Mouse (Mus musculus) myocyte (in vitro differentiated cells): ENCODE measurements around the gene Rer1. TPM values are rescaled to one million over a fixed set of nuclear protein-coding genes. Genes with fewer than 3 reads are reported as not detected.

ENCODE experiments used
- H3K27me3 ChIP-seq: one replicate; pipeline ENCODE4 v1.6.1; 2011; ENCODE audit not compliant: control insufficient read depth, insufficient read depth, insufficient read length
- H3K36me3 ChIP-seq: one replicate; pipeline ENCODE4 v1.6.1; 2011; ENCODE audit not compliant: control insufficient read depth, insufficient read depth
- H3K4me2 ChIP-seq: one replicate; pipeline ENCODE4 v1.6.1; 2011; ENCODE audit warnings: low read depth, control low read depth
- H3K4me3 ChIP-seq: one replicate; pipeline ENCODE4 v1.5.1; 2011; ENCODE audit warnings: mild to moderate bottlenecking, control low read depth, moderate library complexity
- H3K79me2 ChIP-seq: one replicate; pipeline ENCODE4 v1.6.1; 2011; ENCODE audit not compliant: control insufficient read depth, insufficient read depth
- H3ac ChIP-seq: one replicate; pipeline ENCODE4 v1.6.1; 2011; ENCODE audit not compliant: control insufficient read depth, insufficient read length
- CEBPB ChIP-seq: IDR thresholded peaks from 2 replicates; pipeline ENCODE4 v1.6.1; 2011; ENCODE audit warnings: mild to moderate bottlenecking, moderate library complexity; ENCODE audit not compliant: poor library complexity, insufficient read depth, severe bottlenecking
- E2F4 ChIP-seq: IDR thresholded peaks from one replicate; pipeline ENCODE4 v1.6.1; 2011; ENCODE audit warnings: mild to moderate bottlenecking, control low read depth, moderate library complexity; ENCODE audit not compliant: insufficient read depth
- MAX ChIP-seq: IDR thresholded peaks from one replicate; pipeline ENCODE4 v1.6.1; 2011; ENCODE audit warnings: low read depth, mild to moderate bottlenecking, control low read depth
- MYOD1 ChIP-seq, 3 experiments: IDR thresholded peaks; one replicate each; pipeline ENCODE4 v1.6.1; 2011; ENCODE audit warnings: control low read depth in 2 of 3, low read depth in 2 of 3, mild to moderate bottlenecking in 2 of 3, moderate library complexity in 1 of 3; ENCODE audit not compliant: insufficient read length in 2 of 3, control insufficient read depth in 1 of 3
- MYOG ChIP-seq, 3 experiments: IDR thresholded peaks; one replicate each; pipeline ENCODE4 v1.6.1; 2011; ENCODE audit warnings: control low read depth in 2 of 3, low read depth in 2 of 3, mild to moderate bottlenecking in 2 of 3; ENCODE audit not compliant: insufficient read length in 2 of 3, control insufficient read depth in 1 of 3, insufficient read depth in 1 of 3
- POLR2A ChIP-seq: IDR thresholded peaks from one replicate; pipeline ENCODE4 v1.6.1; 2011; ENCODE audit warnings: low read depth, mild to moderate bottlenecking, control low read depth, moderate library complexity; ENCODE audit not compliant: insufficient read length
- POLR2AphosphoS2 ChIP-seq: IDR thresholded peaks from one replicate; pipeline ENCODE4 v1.6.1; 2011; ENCODE audit warnings: low read depth, control low read depth; ENCODE audit not compliant: insufficient read length
- REST ChIP-seq: IDR thresholded peaks from one replicate; pipeline ENCODE4 v1.6.1; 2011; ENCODE audit warnings: mild to moderate bottlenecking, control low read depth, moderate library complexity; ENCODE audit not compliant: insufficient read depth, insufficient read length
- SRF ChIP-seq: IDR thresholded peaks from one replicate; pipeline ENCODE4 v1.6.1; 2011; ENCODE audit warnings: low read depth; ENCODE audit not compliant: control insufficient read depth, insufficient read length
- TCF12 ChIP-seq: IDR thresholded peaks from one replicate; pipeline ENCODE4 v1.6.1; 2011; ENCODE audit warnings: mild to moderate bottlenecking, control low read depth; ENCODE audit not compliant: poor library complexity, insufficient read depth, severe bottlenecking
- TCF3 ChIP-seq: IDR thresholded peaks from one replicate; pipeline ENCODE4 v1.6.1; 2011; ENCODE audit warnings: low read depth, control low read depth; ENCODE audit not compliant: insufficient read length
- USF1 ChIP-seq: IDR thresholded peaks from one replicate; pipeline ENCODE4 v1.6.1; 2011; ENCODE audit warnings: low read depth, mild to moderate bottlenecking, control low read depth, moderate library complexity
- polyA plus RNA-seq: library from polyadenylated mRNA; unstranded; fragments of >200 nt; fragmentation: generic; extraction: Trizol; gene quantifications from one replicate; pipeline ENCODE4 v1.2.1, GENCODE M21; 2012; ENCODE audit warnings: missing spikeins

The Rer1 gene
- polyA plus RNA-seq, 1 experiment = 117 TPM

GRCm38 (mm10) chr4:155042606-155043288 lies 43.4 kb downstream of the Rer1 start:
- TF ChIP-seq E2F4 (no peak), MYOD1 (IDR thresholded peaks at IDR 0.05; ENCODE audit: control insufficient read depth in 1 of 3, insufficient read length in 2 of 3, low read depth in 2 of 3) (no peak), POLR2AphosphoS2 (no peak), CEBPB (no peak), MYOG (IDR thresholded peaks at IDR 0.05; ENCODE audit: control insufficient read depth in 1 of 3, insufficient read depth in 1 of 3, insufficient read length in 2 of 3, low read depth in 2 of 3) (no peak), USF1 (no peak), REST (no peak), TCF12 (no peak), TCF3 (no peak), MAX (no peak), POLR2A (no peak), SRF (no peak)
- Histone ChIP-seq H3K4me3 (no peak overlapping the region), H3ac (no peak overlapping the region), H3K4me2 (no peak overlapping the region), H3K36me3 (no peaks in the 10 kb centered on the region), H3K79me2 (no peaks in the 10 kb centered on the region), H3K27me3 (peaks cover 84% of the 10 kb centered on the region)

GRCm38 (mm10) chr4:155040696-155041095 lies 45.5 kb downstream of the Rer1 start:
- no peaks in the 10 kb centered on the region for H3K79me2 ChIP-seq
- H3K36me3 ChIP-seq = no peaks in the 10 kb centered on the region
- no peak overlapping the region for H3K4me3 ChIP-seq
- TF ChIP-seq MAX (no peak), MYOG (IDR thresholded peaks at IDR 0.05; ENCODE audit: control insufficient read depth in 1 of 3, insufficient read depth in 1 of 3, insufficient read length in 2 of 3, low read depth in 2 of 3) (no peak), POLR2AphosphoS2 (no peak), TCF3 (no peak), REST (no peak), MYOD1 (IDR thresholded peaks at IDR 0.05; ENCODE audit: control insufficient read depth in 1 of 3, insufficient read length in 2 of 3, low read depth in 2 of 3) (no peak), TCF12 (no peak), CEBPB (no peak), USF1 (no peak), SRF (no peak), POLR2A (no peak), E2F4 (no peak)
- no peak overlapping the region for H3K4me2 ChIP-seq
- no peak overlapping the region for H3ac ChIP-seq
- H3K27me3 ChIP-seq = peaks cover 83% of the 10 kb centered on the region

GRCm38 (mm10) chr4:155040197-155040596 lies 46.0 kb downstream of the Rer1 start:
- no peak for TF ChIP-seq POLR2AphosphoS2
- no peak for TF ChIP-seq MYOG (IDR thresholded peaks at IDR 0.05; ENCODE audit: control insufficient read depth in 1 of 3, insufficient read depth in 1 of 3, insufficient read length in 2 of 3, low read depth in 2 of 3)
- no peak for TF ChIP-seq TCF12
- no peak for TF ChIP-seq MAX
- no peak for TF ChIP-seq USF1
- TF ChIP-seq MYOD1 (IDR thresholded peaks at IDR 0.05; ENCODE audit: control insufficient read depth in 1 of 3, insufficient read length in 2 of 3, low read depth in 2 of 3) = no peak
- no peak for TF ChIP-seq SRF
- no peak for TF ChIP-seq TCF3
- no peak for TF ChIP-seq CEBPB
- TF ChIP-seq E2F4 = no peak
- TF ChIP-seq REST = no peak
- no peak for TF ChIP-seq POLR2A
- H3K36me3 ChIP-seq = no peaks in the 10 kb centered on the region
- H3K4me2 ChIP-seq = no peak overlapping the region
- H3K27me3 ChIP-seq = peaks cover 87% of the 10 kb centered on the region
- no peak overlapping the region for H3ac ChIP-seq
- no peak overlapping the region for H3K4me3 ChIP-seq
- H3K79me2 ChIP-seq = no peaks in the 10 kb centered on the region

- Histone ChIP-seq H3ac (no peak overlapping the region), H3K27me3 (peaks cover 88% of the 10 kb centered on the region), H3K4me2 (no peak overlapping the region), H3K4me3 (no peak overlapping the region), H3K36me3 (no peaks in the 10 kb centered on the region), H3K79me2 (no peaks in the 10 kb centered on the region)
- no peak for TF ChIP-seq SRF
- TF ChIP-seq POLR2AphosphoS2 = no peak
- no peak for TF ChIP-seq REST
- TF ChIP-seq E2F4 = no peak
- no peak for TF ChIP-seq MYOG (IDR thresholded peaks at IDR 0.05; ENCODE audit: control insufficient read depth in 1 of 3, insufficient read depth in 1 of 3, insufficient read length in 2 of 3, low read depth in 2 of 3)
- TF ChIP-seq TCF12 = no peak
- no peak for TF ChIP-seq USF1
- no peak for TF ChIP-seq MAX
- TF ChIP-seq TCF3 = no peak
- TF ChIP-seq POLR2A = no peak
- no peak for TF ChIP-seq MYOD1 (IDR thresholded peaks at IDR 0.05; ENCODE audit: control insufficient read depth in 1 of 3, insufficient read length in 2 of 3, low read depth in 2 of 3)
- TF ChIP-seq CEBPB = no peak
Observed at GRCm38 (mm10) chr4:155034787-155035186, 51.4 kb downstream of the Rer1 start.

- no peak for TF ChIP-seq REST
- no peak for TF ChIP-seq POLR2A
- TF ChIP-seq CEBPB = no peak
- TF ChIP-seq USF1 = no peak
- TF ChIP-seq TCF12 = no peak
- TF ChIP-seq POLR2AphosphoS2 = no peak
- TF ChIP-seq MAX = no peak
- no peak for TF ChIP-seq SRF
- TF ChIP-seq TCF3 = no peak
- TF ChIP-seq E2F4 = no peak
- TF ChIP-seq MYOD1 (IDR thresholded peaks at IDR 0.05; ENCODE audit: control insufficient read depth in 1 of 3, insufficient read length in 2 of 3, low read depth in 2 of 3) = no peak
- no peak for TF ChIP-seq MYOG (IDR thresholded peaks at IDR 0.05; ENCODE audit: control insufficient read depth in 1 of 3, insufficient read depth in 1 of 3, insufficient read length in 2 of 3, low read depth in 2 of 3)
- H3K36me3 ChIP-seq = no peaks in the 10 kb centered on the region
- no peaks in the 10 kb centered on the region for H3K79me2 ChIP-seq
- H3ac ChIP-seq = no peak overlapping the region
- H3K27me3 ChIP-seq = peaks cover 87% of the 10 kb centered on the region
- no peak overlapping the region for H3K4me3 ChIP-seq
- no peak overlapping the region for H3K4me2 ChIP-seq
Observed at GRCm38 (mm10) chr4:155034202-155034601, 52.0 kb downstream of the Rer1 start.
